Mouse (Mus musculus) gastrocnemius, adult 8-10 months (tissue): ENCODE measurements around the gene Gjc3. TPM values are rescaled to one million over a fixed set of nuclear protein-coding genes. Genes with fewer than 3 reads are reported as not detected.
"Not testable (repeated sequence)": the region's sequence is repeated elsewhere in the genome, so short reads cannot be mapped to it uniquely, and the experiment has no call there.

ENCODE experiments used
- DNase-seq, 2 experiments: peaks; one replicate each; pipeline ENCODE4 v3.0.0; 2022; ENCODE audit warnings: low spot score in 2 of 2
- total RNA-seq, 4 experiments: library from RNA; stranded (reverse); gene quantifications; 2 replicates each; pipeline ENCODE4 v1.2.4; 2022

Gene Gjc3
- under 1 TPM; 0.17 to 0.51 (median 0.36) TPM for total RNA-seq

DNA sequence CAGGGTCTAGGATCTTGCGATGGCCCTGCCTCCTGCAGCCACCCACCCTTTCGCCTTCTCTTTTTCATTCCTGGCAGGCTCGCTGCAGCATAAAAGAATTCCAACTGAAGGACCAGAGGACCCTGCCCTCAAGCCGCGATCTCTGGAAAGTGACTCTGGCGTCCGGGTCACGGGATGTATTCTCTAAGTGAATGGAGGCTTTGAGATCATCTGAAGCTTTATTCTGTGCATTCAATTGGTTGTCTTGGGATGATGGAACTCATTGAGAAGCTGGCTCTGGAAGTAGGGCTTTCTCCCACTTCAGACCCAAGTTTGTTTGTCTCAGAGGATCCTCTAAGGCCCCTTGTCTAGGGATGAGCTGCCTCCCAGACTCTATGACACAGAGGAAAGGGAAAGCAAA lies at the start of gene Gjc3:
Gene Gjc3, minus strand, starts transcription at position 154 of the 400 bp plus-strand sequence.
- no peak for DNase-seq

DNA sequence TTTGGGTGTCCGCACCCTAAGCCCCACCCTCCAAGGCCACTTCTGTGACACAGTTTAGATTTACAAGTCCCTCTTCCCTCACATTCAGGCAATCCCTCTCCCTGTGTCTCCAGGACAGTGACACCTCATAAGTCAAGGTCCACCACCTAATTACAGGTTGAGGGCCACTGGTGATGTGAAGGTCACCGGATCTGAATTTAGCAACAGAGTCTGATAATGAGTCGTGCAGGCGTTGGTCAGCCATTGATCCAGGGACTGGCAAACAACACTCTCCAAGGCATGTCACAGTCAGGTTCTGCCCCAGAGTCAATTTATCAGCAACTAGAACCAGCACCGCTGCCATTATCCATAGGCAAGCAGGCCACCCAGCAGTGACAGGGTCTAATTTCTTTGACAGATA lies 49.5 kb upstream of the Gjc3 start:
- DNase-seq = no peak

DNA sequence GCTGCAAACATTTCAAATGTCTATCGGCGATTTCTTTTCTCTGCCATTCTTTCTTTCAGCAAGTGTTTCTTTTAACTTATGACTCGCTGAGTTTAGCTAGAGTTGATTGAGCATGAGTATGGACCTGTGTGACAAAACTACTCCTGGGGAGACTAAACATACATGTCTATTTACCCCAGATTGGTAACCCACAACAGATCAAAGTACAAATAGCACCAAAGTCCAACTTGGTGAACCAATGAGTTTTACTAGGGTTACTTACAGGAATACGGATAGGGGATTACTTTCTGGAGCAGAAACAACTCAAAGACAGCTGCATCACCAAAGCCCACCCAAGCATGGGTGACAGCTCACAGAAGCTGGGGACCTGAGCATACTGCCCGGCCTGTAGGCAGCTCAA lies 46.5 kb upstream of the Gjc3 start:
- no peak for DNase-seq

DNA sequence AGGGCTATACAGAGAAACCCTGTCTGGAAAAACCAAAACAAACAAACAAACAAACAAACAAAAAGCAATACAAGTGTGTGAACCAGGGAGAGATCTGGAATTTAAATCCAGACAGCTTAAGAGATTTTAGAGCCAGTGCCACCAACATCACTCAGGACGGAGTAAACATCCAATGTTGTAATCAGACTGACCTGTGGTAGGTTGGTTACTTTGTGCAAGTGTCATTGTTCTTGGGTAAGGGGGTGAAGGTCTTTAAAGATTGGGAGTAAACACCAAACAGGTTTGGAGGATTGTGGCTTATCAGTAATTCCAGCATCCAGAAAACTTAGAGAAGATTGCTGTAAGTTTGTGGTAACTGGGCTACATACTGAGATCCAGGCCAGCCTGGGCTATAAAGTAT lies 23.5 kb upstream of the Gjc3 start:
- no peak for DNase-seq

DNA sequence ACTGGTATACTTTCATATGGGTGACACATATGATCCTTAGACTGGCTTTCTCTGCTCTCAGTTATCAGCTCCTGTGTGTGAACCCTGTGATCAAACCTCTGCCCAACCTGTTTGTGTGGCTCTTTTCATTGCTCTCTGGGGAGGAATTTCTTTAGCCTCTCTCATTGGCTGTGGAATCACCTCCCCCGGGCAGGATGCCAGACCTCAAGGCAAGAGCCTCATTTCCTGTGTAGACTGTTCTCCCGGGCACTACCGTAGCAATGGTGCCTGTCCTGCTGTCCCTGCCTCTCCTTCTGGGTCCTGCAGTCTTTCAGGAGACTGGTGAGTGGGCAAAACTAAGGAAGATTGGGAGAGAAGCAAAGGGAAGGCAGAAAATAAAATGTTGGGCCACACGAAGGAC lies 18.4 kb upstream of the Gjc3 start, which contains the start of gene Azgp1:
Gene Azgp1, plus strand, starts transcription at position 221 of the 400 bp plus-strand sequence.
- no peak for DNase-seq

DNA sequence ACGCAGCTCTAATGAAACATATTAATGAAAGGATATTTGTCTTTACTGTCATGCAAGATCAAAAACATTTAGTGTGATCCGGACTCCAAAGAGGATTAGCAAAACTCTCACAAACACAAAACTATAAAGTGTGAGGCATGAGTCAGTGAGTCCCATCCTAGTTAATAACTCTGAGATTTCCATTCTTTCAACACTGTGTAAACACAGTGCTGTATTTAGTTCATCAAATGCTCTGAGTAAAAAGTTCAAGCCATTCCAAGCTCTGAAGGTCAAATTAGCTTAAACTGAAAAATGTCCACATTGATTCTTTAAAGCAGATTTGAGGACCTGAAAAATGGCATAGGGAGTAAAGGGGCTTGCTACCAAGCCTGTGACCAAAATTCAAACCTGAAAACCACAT lies 16.2 kb upstream of the Gjc3 start:
- DNase-seq = no peak

DNA sequence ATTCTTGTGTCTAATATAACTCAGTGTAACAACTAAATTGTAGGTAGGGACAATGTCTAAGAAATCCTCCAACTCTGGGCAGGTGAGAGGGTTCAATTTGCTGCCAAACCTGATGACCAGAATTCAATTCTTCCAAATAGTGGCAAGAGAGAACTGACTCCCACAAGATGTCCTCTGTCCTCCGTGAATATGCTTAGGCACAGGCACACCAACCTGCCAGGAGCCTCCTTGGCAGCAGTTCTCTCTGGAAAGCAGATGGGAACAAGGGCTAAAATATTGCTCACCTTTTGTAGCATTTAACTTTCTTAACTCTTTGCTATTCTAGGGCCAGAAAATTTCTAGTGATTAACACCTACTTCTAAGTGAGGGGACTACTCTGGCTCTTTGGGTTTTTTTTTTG lies 14.4 kb upstream of the Gjc3 start:
- DNase-seq = no peak

DNA sequence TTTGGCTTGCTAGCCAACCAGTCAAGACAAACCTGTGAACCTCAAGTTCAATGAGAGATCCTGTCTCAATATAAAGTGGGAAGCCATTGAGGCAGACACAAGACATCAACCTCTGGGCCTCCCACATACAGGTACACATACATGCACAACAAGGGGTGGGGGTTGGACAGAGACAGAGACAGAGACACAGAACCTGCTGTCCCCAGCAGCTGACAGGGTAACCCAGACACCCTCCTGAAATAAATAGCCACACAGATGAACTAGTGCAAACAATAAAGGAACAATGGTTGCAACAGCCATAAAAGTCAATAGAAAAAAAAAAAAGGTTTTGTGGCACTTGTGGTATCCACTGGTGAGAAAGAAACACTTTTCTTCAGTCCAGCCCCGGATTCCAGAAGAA lies 12.5 kb upstream of the Gjc3 start:
- no peak for DNase-seq

DNA sequence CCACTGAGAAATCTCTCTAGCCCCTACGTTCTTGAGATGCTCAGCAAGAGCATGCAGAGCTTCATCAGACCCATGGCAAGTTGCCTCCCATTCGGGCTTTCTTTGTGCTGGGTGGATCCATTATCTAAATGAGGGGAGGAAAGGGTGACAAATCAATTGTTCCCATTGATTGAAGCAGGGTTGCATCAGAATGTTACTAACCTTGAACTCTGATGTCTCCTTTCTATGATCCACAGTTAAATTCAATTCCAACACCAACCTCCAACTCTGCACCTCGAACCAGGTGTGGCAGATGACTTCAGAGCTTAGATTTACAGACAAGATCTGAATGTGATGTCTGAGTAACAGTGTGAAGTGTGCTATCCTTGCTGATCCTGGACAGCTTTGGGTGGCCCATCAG lies 11.8 kb upstream of the Gjc3 start:
- no peak for DNase-seq

DNA sequence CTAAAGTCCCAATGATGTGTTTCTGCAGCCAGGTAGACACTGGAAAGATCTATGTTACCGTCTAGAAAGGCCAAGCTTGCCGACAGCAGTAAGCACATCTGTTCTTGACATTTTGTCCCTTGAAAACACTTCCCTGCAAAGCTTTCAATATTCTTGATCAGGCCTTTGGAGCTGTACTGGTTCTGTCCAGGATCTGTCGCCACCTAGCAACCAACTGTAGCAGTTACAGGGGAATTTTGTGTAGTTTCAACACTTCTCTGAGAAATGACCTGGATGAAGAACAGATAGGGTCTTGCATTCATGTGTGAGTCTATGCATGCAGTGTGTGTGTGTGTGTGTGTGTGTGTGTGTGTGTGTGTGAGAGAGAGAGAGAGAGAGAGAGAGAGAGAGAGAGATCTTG lies 10.8 kb upstream of the Gjc3 start:
- no peak for DNase-seq

DNA sequence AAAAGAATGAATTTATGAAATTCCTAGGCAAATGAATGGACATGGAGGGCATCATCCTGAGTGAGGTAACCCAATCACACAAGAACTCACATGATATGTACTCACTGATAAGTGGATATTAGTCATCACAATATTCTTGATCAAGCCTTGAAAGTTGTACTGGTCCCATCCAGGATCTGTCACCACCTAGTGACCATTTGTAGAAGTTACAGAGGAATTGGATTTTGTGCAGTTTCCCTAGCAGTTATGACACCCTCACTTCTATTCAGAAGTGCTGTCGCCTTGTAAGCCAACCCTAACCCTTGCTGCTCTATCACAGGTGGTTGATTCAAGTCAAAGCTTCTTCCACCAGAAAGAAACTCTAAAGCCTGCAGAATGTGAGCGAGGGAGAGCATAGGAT lies 10.3 kb upstream of the Gjc3 start:
- DNase-seq = no peak

DNA sequence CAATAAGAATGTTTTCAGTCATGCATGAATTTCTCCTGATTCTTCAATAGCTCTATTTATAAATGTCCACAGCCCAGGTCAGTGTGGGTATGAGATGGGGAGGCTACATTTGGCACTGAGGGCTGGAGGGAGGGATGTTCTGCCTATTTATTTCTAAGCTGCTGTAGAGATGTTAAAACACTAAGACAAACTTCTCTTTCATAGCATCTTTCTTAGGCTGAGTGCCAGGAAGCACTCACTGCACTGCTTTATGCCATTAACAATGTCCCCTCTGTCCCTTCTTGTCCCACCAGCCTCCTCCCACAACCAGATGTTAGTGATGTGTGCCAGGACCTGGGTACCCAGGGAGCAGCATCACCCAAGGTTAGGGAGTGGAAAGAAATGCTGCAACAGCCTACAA lies 3.6 kb upstream of the Gjc3 start:
- DNase-seq = no peak

DNA sequence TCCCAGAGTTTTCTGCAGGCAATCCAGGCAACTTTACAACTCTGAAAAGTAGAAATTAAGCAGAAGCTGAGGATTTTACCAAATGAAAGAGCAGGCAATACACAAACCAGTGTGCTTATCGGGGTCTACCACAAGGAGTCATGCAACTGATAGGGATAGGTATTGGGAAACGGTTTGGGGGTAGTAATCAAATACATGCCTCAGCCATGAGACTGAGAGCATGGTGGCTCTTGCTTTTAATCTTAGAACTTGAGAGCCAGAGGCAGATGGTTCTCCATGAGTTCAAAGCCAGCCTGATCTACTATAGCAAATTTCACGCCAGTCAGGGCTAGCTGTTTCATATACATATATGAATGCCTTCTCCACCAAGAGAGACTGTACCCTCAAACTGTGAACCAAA lies 6.5 kb downstream of the Gjc3 start:
- no peak for DNase-seq

DNA sequence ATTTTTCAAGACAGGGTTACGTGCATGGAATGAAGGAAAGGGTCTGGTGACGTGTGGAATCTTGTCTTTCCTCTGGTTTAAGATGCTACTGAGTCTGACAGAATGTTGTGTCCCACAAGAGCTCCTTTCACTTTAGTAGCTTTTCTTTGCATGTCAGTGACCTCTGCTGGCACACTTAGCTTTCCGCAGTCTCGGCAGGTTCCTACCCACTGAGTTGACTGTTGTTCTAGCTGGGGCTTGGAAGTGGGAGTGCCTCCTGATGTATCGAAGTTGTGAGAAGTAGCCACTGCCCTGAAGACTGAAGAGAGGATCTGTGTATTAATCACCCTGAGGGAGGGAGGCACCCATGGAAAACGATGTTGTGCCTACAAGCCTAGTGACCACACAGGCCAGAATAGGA lies 11.7 kb downstream of the Gjc3 start:
- DNase-seq = no peak

DNA sequence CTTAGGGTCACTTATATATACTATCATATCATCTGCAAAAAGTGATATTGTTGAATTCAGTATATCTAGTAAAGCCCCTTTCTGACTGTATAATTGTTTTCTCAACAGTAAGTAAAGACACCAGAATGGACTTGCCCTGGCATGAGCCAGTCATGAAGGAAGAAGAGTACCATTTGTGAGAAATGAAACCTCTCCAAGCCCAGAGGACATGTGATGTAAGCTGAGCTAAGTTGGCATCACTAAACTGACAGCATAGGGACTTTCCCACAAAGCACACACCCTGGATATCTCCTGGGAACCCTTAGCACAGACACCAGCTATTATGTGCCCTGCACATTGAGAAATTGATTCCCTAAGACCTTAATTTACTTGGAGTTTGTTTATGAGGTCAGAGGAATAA lies 15.6 kb downstream of the Gjc3 start:
- DNase-seq = no peak

DNA sequence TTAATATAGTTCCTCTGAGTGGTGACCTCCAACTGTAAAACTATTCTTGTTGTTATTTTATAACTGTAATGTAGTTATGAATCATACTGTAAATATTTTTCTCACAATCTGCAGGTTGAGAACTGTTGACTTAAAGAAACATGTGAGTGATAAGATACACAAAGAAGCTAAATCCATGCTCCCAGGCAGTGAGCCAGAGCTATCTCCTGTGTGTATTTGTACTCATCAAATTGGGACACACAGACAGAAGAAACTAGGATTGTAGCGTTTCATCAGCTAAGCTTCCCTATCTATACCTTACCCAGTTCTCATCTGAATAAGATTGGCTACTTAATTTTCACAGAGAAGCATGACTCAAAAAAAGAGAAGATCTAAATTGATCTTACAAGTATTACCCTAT lies 19.8 kb downstream of the Gjc3 start:
- DNase-seq = no peak

DNA sequence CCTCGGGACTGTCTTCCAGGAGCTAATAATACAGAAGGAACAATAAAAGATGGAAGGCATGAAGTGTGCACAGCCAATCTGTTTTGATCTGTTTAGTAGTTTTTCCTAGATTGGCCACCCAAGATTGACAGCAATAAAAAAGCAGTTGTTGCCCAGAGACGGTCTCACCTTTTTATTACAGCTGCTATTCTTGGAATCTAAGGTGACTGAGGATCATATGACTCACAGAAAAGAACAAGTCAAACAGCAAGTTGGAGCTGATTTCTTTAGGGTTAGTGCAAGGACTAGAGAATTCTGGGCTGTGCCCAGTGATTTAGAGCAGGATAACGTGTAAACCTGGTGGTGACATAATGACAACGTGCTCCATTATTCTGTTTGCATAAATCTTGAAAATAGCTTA lies 21.9 kb downstream of the Gjc3 start:
- DNase-seq = no peak

DNA sequence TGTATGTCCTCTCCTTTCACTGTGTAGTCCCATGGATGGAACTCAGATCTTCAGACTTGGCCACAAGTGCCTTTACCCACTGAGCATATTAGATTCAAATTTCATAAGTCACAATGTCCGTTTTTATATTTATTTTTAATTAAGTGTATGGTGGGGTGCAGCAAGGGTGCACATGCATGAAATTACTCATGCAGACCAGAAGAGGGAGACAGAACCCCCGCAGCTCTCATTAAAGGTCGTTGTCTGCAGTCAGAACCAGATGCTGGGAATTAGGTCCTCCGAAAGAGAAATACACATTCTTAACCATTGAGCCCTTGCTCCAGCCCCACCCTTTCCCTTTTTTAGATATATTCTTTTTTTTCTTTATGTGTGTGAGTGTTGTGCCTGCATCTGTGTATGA lies 25.7 kb downstream of the Gjc3 start:
- DNase-seq = no peak

DNA sequence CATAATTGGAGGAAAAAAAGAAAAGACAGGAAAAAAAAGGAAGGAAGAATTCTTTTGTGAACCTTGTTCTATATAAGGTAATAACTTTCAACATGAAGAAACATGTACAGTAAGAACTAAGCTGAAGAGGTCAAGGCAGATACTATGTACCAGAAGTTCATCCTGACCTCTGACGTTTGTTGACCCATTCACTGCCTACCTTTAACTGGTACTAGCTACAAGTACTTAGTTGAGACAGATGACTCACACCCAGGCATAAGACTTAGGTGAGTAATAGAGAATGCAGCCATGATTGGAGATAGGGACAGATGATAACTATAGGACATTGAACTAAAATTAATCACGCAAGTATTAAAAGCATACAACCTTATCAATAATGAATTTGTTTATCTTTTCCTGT lies 26.4 kb downstream of the Gjc3 start:
- DNase-seq = no peak

DNA sequence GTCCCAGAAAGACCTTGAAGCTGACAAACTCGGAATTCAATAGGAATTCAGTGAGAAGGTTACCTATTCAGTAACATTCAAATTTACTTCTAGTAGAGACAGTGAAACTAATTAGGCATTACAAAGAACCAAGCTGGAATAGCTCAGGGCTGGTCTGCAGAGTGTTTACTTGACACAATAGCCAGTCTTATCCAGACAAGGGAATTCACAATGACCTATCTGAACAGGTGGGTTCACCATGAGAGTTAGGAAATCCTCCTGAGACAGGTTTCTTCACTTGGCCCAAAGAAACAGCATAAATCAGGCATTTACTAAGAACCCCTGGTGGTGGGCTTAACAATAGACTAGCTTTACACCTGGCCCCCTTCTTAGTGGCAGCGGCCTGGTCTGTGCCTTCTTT lies 29.0 kb downstream of the Gjc3 start:
- not testable (repeated sequence) for DNase-seq

DNA sequence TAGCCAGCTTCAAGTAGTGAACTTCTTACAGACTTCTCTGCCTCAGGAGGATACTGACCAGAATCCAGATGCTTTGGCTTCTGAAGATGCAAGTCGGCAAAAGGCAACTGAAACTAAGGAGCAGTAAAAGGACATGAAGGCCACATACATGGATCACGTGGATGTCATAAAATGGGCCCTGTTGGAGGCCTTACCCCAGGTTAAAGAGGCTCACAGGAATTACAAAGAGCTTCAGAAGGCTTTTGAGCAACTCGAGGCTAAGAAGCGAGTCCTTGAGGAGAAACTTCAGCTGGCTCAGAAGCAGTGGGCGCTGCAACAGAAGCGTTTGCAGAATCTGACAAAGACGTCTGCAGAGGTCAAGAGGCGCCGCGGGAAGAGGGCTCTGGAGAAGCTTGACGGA lies 34.5 kb downstream of the Gjc3 start:
- DNase-seq = no peak

DNA sequence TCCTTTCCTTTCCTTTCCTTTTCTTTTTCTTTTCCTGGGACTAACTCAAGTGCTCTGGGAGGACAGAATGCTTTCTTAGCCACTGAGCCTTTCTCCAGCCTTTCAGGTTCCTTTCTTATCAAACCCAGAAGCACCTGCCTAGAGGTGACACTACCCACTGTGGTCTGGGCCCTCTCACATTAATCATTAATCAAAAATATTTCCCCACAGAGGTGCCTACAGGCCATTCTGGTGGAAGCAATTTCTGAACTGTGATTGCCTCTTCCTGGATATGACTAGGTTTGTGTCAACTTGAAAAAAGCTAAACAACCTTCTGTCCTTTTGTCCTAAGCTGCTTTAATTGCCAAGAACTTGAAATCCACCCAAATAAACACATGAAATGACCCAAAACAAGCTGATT lies 40.7 kb downstream of the Gjc3 start:
- no peak for DNase-seq

DNA sequence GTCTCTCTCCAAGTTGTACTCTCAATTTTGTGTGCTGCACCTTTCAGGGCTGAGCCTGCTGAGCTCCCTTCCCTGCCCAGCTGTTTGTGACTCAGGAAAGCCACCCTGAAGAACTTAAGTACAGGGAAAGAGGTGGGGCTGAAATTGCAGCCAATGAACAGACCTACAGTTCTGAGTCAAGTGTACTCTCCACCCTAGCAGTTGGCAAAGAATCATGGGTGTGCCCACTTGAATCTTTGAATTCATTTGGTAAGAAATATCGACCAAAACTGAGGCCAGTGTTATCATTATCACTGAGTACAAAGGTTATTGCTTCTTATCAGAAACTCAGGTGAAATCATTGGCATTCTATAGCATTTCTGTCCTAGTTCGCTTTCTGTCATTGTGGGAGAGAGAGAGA lies 41.4 kb downstream of the Gjc3 start, which contains the start of gene Cyp3a13:
Gene Cyp3a13, minus strand, starts transcription at position 88 of the 400 bp plus-strand sequence.
- DNase-seq = no peak

DNA sequence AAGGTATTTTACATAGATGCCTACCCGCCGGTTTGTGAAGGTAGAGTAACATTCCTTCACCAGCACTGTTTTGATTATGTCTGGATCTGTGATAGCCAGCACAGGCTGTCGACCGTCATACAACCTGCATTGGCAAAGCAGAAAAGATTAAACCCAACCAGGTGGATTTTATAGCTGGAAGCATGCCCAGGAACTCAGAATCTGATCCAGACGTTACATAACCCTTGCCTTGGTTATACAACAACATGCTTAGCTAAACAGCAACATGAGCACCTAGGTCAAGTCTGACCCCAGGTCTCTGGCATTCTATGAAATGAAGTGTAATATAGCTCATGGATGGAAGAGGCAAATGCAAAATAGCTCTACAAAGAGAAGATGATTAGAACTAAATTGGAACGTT lies 47.3 kb downstream of the Gjc3 start:
- no peak for DNase-seq

DNA sequence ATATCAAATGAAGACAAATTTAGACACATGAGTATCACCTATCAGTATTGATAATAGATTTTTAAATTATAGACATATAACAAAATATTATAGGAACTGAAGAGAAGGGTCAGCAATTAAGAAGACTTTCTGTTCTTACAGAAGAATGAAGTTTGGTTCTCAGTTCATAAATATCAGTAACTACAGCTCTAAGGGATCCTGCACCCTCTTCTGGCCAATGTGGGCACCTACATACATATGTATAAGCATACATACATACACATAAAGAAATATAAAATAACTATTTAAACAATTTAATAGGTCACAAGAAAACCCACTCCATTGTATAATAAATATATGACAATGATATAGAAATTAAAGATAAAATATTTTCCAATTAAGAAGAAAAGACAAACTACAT lies 48.4 kb downstream of the Gjc3 start:
- no peak for DNase-seq
